Mouse (Mus musculus): ENCODE data around the gene Mgme1.
A peak's percentile ranks its signal among the peaks of the same experiment; 100 is the strongest.

Mgme1 gene

DNA sequence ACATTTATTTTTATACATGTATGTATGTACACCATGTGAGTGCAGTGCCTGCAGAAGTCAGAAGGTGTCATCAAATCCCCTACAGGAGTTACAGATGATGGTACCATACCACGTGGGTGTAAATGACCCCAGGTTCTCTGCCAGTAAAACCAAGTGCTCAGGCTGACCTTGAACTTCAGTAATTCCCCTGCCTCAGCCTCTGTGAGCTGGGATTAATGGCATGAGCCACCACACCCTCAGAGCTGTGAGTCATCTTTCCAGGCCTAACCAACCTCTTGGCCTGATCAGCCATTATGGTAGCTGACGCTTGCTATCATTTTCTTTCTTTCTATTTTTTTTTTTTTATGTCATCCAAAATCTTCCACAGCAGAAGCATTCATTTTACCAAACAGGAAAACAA, 40.9 kb downstream of the Mgme1 start:
- no peak for DNase-seq

DNA sequence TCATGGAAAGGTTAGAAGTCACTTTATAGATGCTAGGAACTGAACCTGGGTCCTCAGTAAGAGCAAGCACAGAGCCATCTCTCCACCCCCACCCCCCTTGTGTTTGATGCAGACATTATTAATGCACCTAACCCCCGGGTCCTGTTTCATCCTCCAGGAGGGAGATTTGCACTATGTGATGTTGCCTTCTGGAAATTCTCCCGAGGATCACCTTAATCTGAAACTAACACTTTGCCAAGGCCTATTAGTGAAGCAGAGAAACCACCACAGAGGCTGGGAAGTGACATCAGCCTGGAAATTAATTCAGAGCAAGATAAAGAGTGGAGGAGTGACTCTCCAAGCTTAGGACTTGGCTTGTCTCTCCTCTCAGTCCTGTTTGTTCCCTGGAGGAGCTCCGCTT, 53.8 kb downstream of the Mgme1 start:
- DNase-seq = no peak

DNA sequence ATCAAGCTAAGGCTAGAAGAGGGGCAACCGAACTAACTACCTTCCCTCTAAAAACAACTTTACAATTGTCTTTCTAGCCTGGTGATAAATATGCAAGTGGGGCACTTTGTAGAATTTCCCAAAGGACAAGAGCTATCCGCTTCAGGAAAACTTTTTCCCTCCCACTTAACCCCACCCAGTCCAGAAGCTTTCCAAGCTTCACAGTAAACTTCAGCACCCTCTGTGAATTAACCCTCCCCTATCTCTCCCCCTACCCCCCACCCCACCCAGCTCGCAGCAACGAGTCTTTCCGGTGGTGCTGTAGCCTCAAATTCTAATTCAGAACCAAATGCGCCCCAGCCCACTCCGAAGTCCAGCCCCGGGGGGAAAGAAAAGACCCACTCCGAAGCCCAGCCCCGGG, 59.0 kb downstream of the Mgme1 start:
- no peak for DNase-seq

GRCm38 (mm10) chr2:144329937-144330336, 59.5 kb downstream of the Mgme1 start:
- DNase-seq = peak in 1 of 2 experiments; percentile 24

GRCm38 (mm10) chr2:144330352-144330959, 60.0 kb downstream of the Mgme1 start:
- peak in 1 of 2 experiments; percentile 27 for DNase-seq

All from kidney, adult 8-10 months (tissue).